Mouse (Mus musculus): Measurements from ENCODE around the gene Ajm1.

DNA sequence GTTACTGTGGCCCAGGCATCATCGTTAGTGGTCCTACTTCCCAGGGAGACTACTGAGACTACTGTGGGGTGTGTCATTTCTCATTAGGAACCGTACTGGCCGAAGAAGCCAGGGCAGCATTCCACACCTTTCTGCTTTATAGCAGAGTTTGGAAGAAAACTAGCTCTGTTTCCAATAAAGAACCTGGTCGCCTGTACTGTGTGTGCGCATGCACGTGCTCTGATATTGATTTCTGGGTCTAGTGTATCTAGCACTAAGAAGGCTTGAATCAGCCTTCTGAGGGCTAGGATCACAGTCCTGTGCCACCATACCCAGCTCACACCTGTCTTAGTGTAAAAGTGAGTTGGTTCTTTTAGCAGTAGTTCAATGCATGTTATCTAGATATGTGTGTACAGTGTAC lies 22.8 kb downstream of the Ajm1 start:
- no peak for TF ChIP-seq CTCF (IDR thresholded peaks at IDR 0.05; ENCODE audit: low read depth, low read length)
- TF ChIP-seq GATA1 (IDR thresholded peaks at IDR 0.05; ENCODE audit: borderline replicate concordance, low read length) = no peak
- TF ChIP-seq GATA2 (IDR thresholded peaks at IDR 0.05; ENCODE audit: borderline replicate concordance, low read depth, low read length) = no peak
- TF ChIP-seq POLR2AphosphoS5 (IDR thresholded peaks at IDR 0.05; ENCODE audit: insufficient replicate concordance, low read depth, low read length) = no peak
- no peak for TF ChIP-seq TAL1 (conservative IDR thresholded peaks at IDR 0.05; ENCODE audit: low read depth, low read length)

Measured in G1E (cell line).